Mouse (Mus musculus) stomach, postnatal 0 days (tissue): ENCODE results near the gene Myo15b.

ENCODE experiments used
- CTCF ChIP-seq: IDR thresholded peaks from 2 replicates; pipeline ENCODE4 v1.5.1; 2016; ENCODE audit warnings: antibody characterized with exemption, low read depth, mild to moderate bottlenecking, moderate library complexity
- EP300 ChIP-seq: optimal IDR thresholded peaks from 2 replicates; pipeline ENCODE3; 2016; ENCODE audit warnings: antibody characterized with exemption

GRCm38 (mm10) chr11:115829036-115829435 lies 29.2 kb upstream of the Myo15b start:
- TF ChIP-seq CTCF (no peak), EP300 (no peak)
